Mouse (Mus musculus) embryonic facial prominence, embryonic 11.5 days (tissue): ENCODE measurements around the gene Rbbp8nl. TPM values are rescaled to one million over a fixed set of nuclear protein-coding genes. Genes with fewer than 3 reads are reported as not detected.
A peak's percentile ranks its signal among the peaks of the same experiment; 100 is the strongest.

Source experiments
- ATAC-seq: fragments of 200-750 bp; cut with Nextera tagmentation; replicated peaks from 2 replicates; pipeline ENCODE4 v1.8.0; 2017; ENCODE audit warnings: low read depth; ENCODE audit not compliant: insufficient number of reproducible peaks, low FRiP score, low TSS enrichment
- DNase-seq: peaks from one replicate; pipeline ENCODE4 v3.0.0-alpha.2; 2015; ENCODE audit warnings: low spot score
- H3K27ac ChIP-seq: fragments of 300-500 bp; sonication (generic); replicated peaks from 2 replicates; pipeline ENCODE4 v1.5.1; 2014; ENCODE audit warnings: mild to moderate bottlenecking, low read depth, low read length, control low read depth
- H3K27me3 ChIP-seq: fragments of 300-500 bp; sonication (generic); 2 replicates; pipeline ENCODE4 v1.6.1; 2014; ENCODE audit warnings: mild to moderate bottlenecking, low read length, moderate library complexity, mixed read lengths; ENCODE audit not compliant: control insufficient read depth, insufficient read depth
- H3K36me3 ChIP-seq: fragments of 300-500 bp; sonication (generic); replicated peaks from 2 replicates; pipeline ENCODE4 v1.6.1; 2014; ENCODE audit warnings: low read depth, mild to moderate bottlenecking, low read length, moderate library complexity, mixed read lengths; ENCODE audit not compliant: control insufficient read depth, insufficient read depth
- H3K4me1 ChIP-seq: fragments of 300-500 bp; sonication (generic); 2 replicates; pipeline ENCODE4 v1.6.1; 2014; ENCODE audit warnings: low read length, mixed read lengths; ENCODE audit not compliant: control insufficient read depth, insufficient read depth
- H3K4me2 ChIP-seq: fragments of 300-500 bp; sonication (generic); 2 replicates; pipeline ENCODE4 v1.6.1; 2014; ENCODE audit warnings: low read depth, mild to moderate bottlenecking, control low read depth, low read length, moderate library complexity
- H3K4me3 ChIP-seq: fragments of 300-500 bp; sonication (generic); 2 replicates; pipeline ENCODE4 v1.5.1; 2014; ENCODE audit warnings: low read depth, low read length, control low read depth
- H3K9ac ChIP-seq: fragments of 300-500 bp; sonication (generic); replicated peaks from 2 replicates; pipeline ENCODE4 v1.6.1; 2014; ENCODE audit warnings: mild to moderate bottlenecking, control low read depth, low read length
- H3K9me3 ChIP-seq: fragments of 300-500 bp; sonication (generic); replicated peaks from 2 replicates; pipeline ENCODE4 v1.6.1; 2016; ENCODE audit warnings: mild to moderate bottlenecking, low read length, inconsistent platforms, mixed read lengths; ENCODE audit not compliant: control insufficient read depth
- WGBS: fragments of 180-500 bp; shearing (Covaris S2); extraction: QIAGEN DNeasy Blood & Tissue Kit; methylation state at CpG from one replicate; pipeline ENCODE4 v1.1.7; 2014; 5-methylcytosine and 5-hydroxymethylcytosine counted together
- polyA plus RNA-seq: library from polyadenylated mRNA; unstranded; fragments of >200 nt; fragmentation: Nextera tagmentation; extraction: Ambion mirVana; gene quantifications from 2 replicates; pipeline ENCODE4 v1.2.1, GENCODE M21; 2014

Gene Rbbp8nl
- polyA plus RNA-seq, 1 experiment from 2014 or later: 0.20 TPM

GRCm38 (mm10) chr2:180271804-180272395 is 17.8 kb downstream of the Rbbp8nl start:
- H3K27ac ChIP-seq: no peak overlapping the region
- ATAC-seq: no peak
- H3K4me3 ChIP-seq: no peak overlapping the region; the same call in 1 of the 2 replicates
- no peak for DNase-seq
- H3K4me1 ChIP-seq: peaks cover 6% of the 10 kb centered on the region; the same call in 1 of the 2 replicates
- H3K9me3 ChIP-seq: no peaks in the 10 kb centered on the region
- no peaks in the 10 kb centered on the region for H3K36me3 ChIP-seq
- WGBS: 72% methylated on average over 5 of the region's 5 CpGs
- peak overlapping the region; percentile 88 for H3K9ac ChIP-seq
- H3K4me2 ChIP-seq: peak overlapping the region; percentile 88
- H3K27me3 ChIP-seq: no peaks in the 10 kb centered on the region

GRCm38 (mm10) chr2:180270537-180271255 is 19.0 kb downstream of the Rbbp8nl start:
- ATAC-seq (no peak), DNase-seq (no peak)
- Histone ChIP-seq H3K4me2 (no peak overlapping the region), H3K4me1 (peaks cover 4% of the 10 kb centered on the region; the same call in 1 of the 2 replicates), H3K36me3 (no peaks in the 10 kb centered on the region), H3K4me3 (no peak overlapping the region), H3K27me3 (no peaks in the 10 kb centered on the region), H3K9me3 (no peaks in the 10 kb centered on the region), H3K27ac (no peak overlapping the region), H3K9ac (no peak overlapping the region)
- WGBS: 82% methylated on average over 7 of the region's 7 CpGs

GRCm38 (mm10) chr2:180269329-180269728 is 20.4 kb downstream of the Rbbp8nl start:
- Histone ChIP-seq H3K4me1 (peaks cover 4% of the 10 kb centered on the region; the same call in 1 of the 2 replicates), H3K27me3 (no peaks in the 10 kb centered on the region), H3K9ac (no peak overlapping the region; the same call in 1 of the 2 replicates), H3K9me3 (no peaks in the 10 kb centered on the region), H3K27ac (no peak overlapping the region), H3K4me3 (no peak overlapping the region), H3K36me3 (no peaks in the 10 kb centered on the region), H3K4me2 (no peak overlapping the region)
- no peak for DNase-seq
- WGBS: 95% methylated on average over 10 of the region's 10 CpGs
- no peak for ATAC-seq

- H3K36me3 ChIP-seq: no peaks in the 10 kb centered on the region; the same call in 1 of the 2 replicates
- DNase-seq (no peak), ATAC-seq (no peak)
- peaks cover 4% of the 10 kb centered on the region; the same call in 1 of the 2 replicates for H3K4me1 ChIP-seq
- WGBS: 66% methylated on average over 2 of the region's 2 CpGs
- H3K9ac ChIP-seq: no peak overlapping the region
- no peaks in the 10 kb centered on the region for H3K9me3 ChIP-seq
- H3K27ac ChIP-seq: no peak overlapping the region
- H3K27me3 ChIP-seq: no peaks in the 10 kb centered on the region
- no peak overlapping the region for H3K4me2 ChIP-seq
- no peak overlapping the region for H3K4me3 ChIP-seq
Observed at GRCm38 (mm10) chr2:180267955-180268354, 21.7 kb downstream of the Rbbp8nl start.

GRCm38 (mm10) chr2:180262891-180263290 is 26.8 kb downstream of the Rbbp8nl start:
- ATAC-seq: no peak
- H3K36me3 ChIP-seq: no peaks in the 10 kb centered on the region; the same call in none of the 2 replicates

GRCm38 (mm10) chr2:180262441-180262840 is 27.2 kb downstream of the Rbbp8nl start:
- no peaks in the 10 kb centered on the region; the same call in none of the 2 replicates for H3K36me3 ChIP-seq
- 78% methylated on average over 3 of the region's 3 CpGs for WGBS
- H3K27me3 ChIP-seq: no peaks in the 10 kb centered on the region
- DNase-seq (no peak), ATAC-seq (no peak)
- H3K9me3 ChIP-seq: no peaks in the 10 kb centered on the region
- H3K4me2 ChIP-seq: no peak overlapping the region
- H3K9ac ChIP-seq: no peak overlapping the region
- H3K27ac ChIP-seq: no peak overlapping the region
- H3K4me1 ChIP-seq: no peaks in the 10 kb centered on the region; the same call in 1 of the 2 replicates
- H3K4me3 ChIP-seq: no peak overlapping the region

More at GRCm38 (mm10) chr2:180262891-180263290, 26.8 kb downstream of the Rbbp8nl start:
- Histone ChIP-seq H3K4me3 (no peak overlapping the region), H3K4me2 (no peak overlapping the region), H3K9me3 (no peaks in the 10 kb centered on the region), H3K4me1 (no peaks in the 10 kb centered on the region; the same call in 1 of the 2 replicates), H3K27me3 (no peaks in the 10 kb centered on the region), H3K27ac (no peak overlapping the region), H3K9ac (no peak overlapping the region)
- WGBS: 91% methylated on average over 10 of the region's 10 CpGs
- no peak for DNase-seq

GRCm38 (mm10) chr2:180261901-180262300 is 27.8 kb downstream of the Rbbp8nl start:
- Histone ChIP-seq H3K27ac (no peak overlapping the region), H3K4me2 (no peak overlapping the region), H3K4me3 (no peak overlapping the region), H3K9ac (no peak overlapping the region), H3K9me3 (no peaks in the 10 kb centered on the region), H3K27me3 (no peaks in the 10 kb centered on the region), H3K36me3 (no peaks in the 10 kb centered on the region; the same call in none of the 2 replicates), H3K4me1 (no peaks in the 10 kb centered on the region; the same call in 1 of the 2 replicates)
- DNase-seq (no peak), ATAC-seq (no peak)
- WGBS: 89% methylated on average over 7 of the region's 7 CpGs
